8 mouse cellular contexts compared by ENCODE assay signal in the genomic region with DNA sequence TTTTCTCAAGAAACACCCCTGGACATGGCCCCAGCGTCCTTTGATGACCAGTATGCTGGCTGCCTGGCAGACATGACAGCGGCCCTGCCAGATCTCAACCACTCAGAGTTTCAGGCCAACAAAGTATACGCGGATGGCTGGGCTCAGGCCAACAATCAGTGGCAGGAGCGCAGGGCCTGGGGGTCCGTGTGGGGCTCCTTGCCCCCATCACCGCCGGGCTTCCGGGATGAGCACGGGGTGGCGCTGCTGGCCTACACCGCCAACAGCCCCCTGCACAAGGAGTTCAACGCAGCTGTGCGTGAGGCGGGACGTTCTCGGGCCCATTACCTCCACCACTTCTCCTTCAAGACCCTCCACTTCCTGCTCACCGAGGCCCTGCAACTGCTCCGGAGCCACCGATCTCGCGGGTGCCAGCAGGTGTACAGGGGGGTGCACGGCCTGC. TPM values are rescaled to one million over a fixed set of nuclear protein-coding genes. Genes with fewer than 3 reads are reported as not detected.
DNase-seq lines count a peak whose midpoint lies in the region; ATAC-seq and TF ChIP-seq lines count a peak whose summit lies in the region.

No protein-coding gene starts in this region.

- WGBS in lung, embryonic 14.5 days, result 9% methylated on average over 23 of the region's 23 CpGs
- 35% methylated on average over 23 of the region's 23 CpGs for WGBS in lung, adult 2 months
- 22% methylated on average over 23 of the region's 23 CpGs for WGBS in forebrain, embryonic 10.5 days
- WGBS in hindbrain, embryonic 15.5 days, result 16% methylated on average over 23 of the region's 23 CpGs
- WGBS in midbrain, embryonic 16.5 days, result 24% methylated on average over 22 of the region's 23 CpGs

- H3K27ac ChIP-seq in lung, embryonic 14.5 days (ENCODE audit: low read depth), result no peak overlapping the region
- peak overlapping the region; percentile 77 for H3K27ac ChIP-seq in forebrain, embryonic 10.5 days
- H3K27ac ChIP-seq in hindbrain, embryonic 15.5 days (replicated peaks), result no peak overlapping the region
- H3K27ac ChIP-seq in midbrain, embryonic 16.5 days (ENCODE audit: low read length), result no peak overlapping the region

- peak; percentile 57 for DNase-seq in lung, embryonic 14.5 days
- no peak for DNase-seq in lung, adult 2 months
- DNase-seq in forebrain, embryonic 10.5 days (ENCODE audit: extremely low spot score, low spot score), result no peak
- no peak for DNase-seq in T-cell, adult 2 months (ENCODE audit: low spot score)
- no peak for DNase-seq in layer of hippocampus, adult 11-12 months (ENCODE audit: low spot score)
- DNase-seq in c-Kit-positive CD71-positive TER-119-positive erythroid progenitor cells, embryonic 14.5 days (ENCODE audit: low spot score), result no peak

- no peaks in the 10 kb centered on the region for H3K36me3 ChIP-seq in lung, embryonic 14.5 days (ENCODE audit: insufficient read depth)
- H3K36me3 ChIP-seq in forebrain, embryonic 10.5 days (replicated peaks), result no peaks in the 10 kb centered on the region
- H3K36me3 ChIP-seq in hindbrain, embryonic 15.5 days, result no peaks in the 10 kb centered on the region
- H3K36me3 ChIP-seq in midbrain, embryonic 16.5 days (ENCODE audit: control insufficient read depth, insufficient read depth, low read length), result no peaks in the 10 kb centered on the region

- H3K9me3 ChIP-seq in lung, embryonic 14.5 days (ENCODE audit: low read depth, low read length), result no peaks in the 10 kb centered on the region
- H3K9me3 ChIP-seq in forebrain, embryonic 10.5 days, result no peaks in the 10 kb centered on the region
- H3K9me3 ChIP-seq in hindbrain, embryonic 15.5 days, result no peaks in the 10 kb centered on the region
- no peaks in the 10 kb centered on the region for H3K9me3 ChIP-seq in midbrain, embryonic 16.5 days (replicated peaks; ENCODE audit: control insufficient read depth, low read length, poor library complexity, severe bottlenecking)

- 0 out of 2 replicates have a peak, but pooled peaks have one; percentile 13 for TF ChIP-seq CTCF in lung, embryonic 14.5 days (IDR thresholded peaks at IDR 0.05; ENCODE audit: low read depth)
- TF ChIP-seq CTCF in lung, adult 2 months (IDR thresholded peaks at IDR 0.05; ENCODE audit: insufficient read depth, low read length), result no peak

- H3K27me3 ChIP-seq in lung, embryonic 14.5 days (ENCODE audit: insufficient read depth, low read length), result no peaks in the 10 kb centered on the region
- H3K27me3 ChIP-seq in forebrain, embryonic 10.5 days (ENCODE audit: poor library complexity, severe bottlenecking), result peaks cover 27% of the 10 kb centered on the region
- no peaks in the 10 kb centered on the region for H3K27me3 ChIP-seq in hindbrain, embryonic 15.5 days
- no peaks in the 10 kb centered on the region for H3K27me3 ChIP-seq in midbrain, embryonic 16.5 days (ENCODE audit: control insufficient read depth, insufficient read depth, low read depth, low read length)

- peak overlapping the region; percentile 64 for H3K4me2 ChIP-seq in lung, embryonic 14.5 days
- peak overlapping the region; percentile 51 for H3K4me2 ChIP-seq in hindbrain, embryonic 15.5 days
- peak overlapping the region; percentile 43 for H3K4me2 ChIP-seq in midbrain, embryonic 16.5 days (ENCODE audit: low read length)

- peaks cover 4% of the 10 kb centered on the region; the same call in 1 of the 2 replicates for H3K4me1 ChIP-seq in lung, embryonic 14.5 days (ENCODE audit: insufficient read depth)
- no peaks in the 10 kb centered on the region for H3K4me1 ChIP-seq in lung, adult 2 months (ENCODE audit: control insufficient read depth, insufficient read depth, low read length)
- peaks cover 27% of the 10 kb centered on the region for H3K4me1 ChIP-seq in forebrain, embryonic 10.5 days
- H3K4me1 ChIP-seq in hindbrain, embryonic 15.5 days (replicated peaks), result peaks cover 5% of the 10 kb centered on the region; the same call in 1 of the 2 replicates
- H3K4me1 ChIP-seq in midbrain, embryonic 16.5 days (ENCODE audit: control insufficient read depth, insufficient read depth, low read length), result no peaks in the 10 kb centered on the region

- ATAC-seq in lung, embryonic 14.5 days (ENCODE audit: insufficient read depth), result peak; percentile 12; the same call in 1 of the 2 replicates
- ATAC-seq in hindbrain, embryonic 15.5 days (ENCODE audit: low FRiP score, low read depth), result peak; percentile 27; the same call in 1 of the 2 replicates
- ATAC-seq in midbrain, embryonic 16.5 days, result no peak

- no peak for TF ChIP-seq POLR2A in lung, adult 2 months (IDR thresholded peaks at IDR 0.05; ENCODE audit: borderline replicate concordance, extremely low read depth, low read depth, low read length)

- H3K9ac ChIP-seq in lung, embryonic 14.5 days, result peak overlapping the region; percentile 46
- H3K9ac ChIP-seq in hindbrain, embryonic 15.5 days, result no peak overlapping the region
- 0 out of 2 replicates have a peak overlapping the region, but pooled peaks have one; percentile 27 for H3K9ac ChIP-seq in midbrain, embryonic 16.5 days (ENCODE audit: low read depth, low read length)

- H3K4me3 ChIP-seq in lung, embryonic 14.5 days (ENCODE audit: low read depth, low read length), result peak overlapping the region; percentile 27
- no peak overlapping the region for H3K4me3 ChIP-seq in lung, adult 2 months (replicated peaks; ENCODE audit: extremely low read depth, low read depth, low read length)
- H3K4me3 ChIP-seq in forebrain, embryonic 10.5 days, result peak overlapping the region; percentile 46
- H3K4me3 ChIP-seq in hindbrain, embryonic 15.5 days, result peak overlapping the region; percentile 15
- peak overlapping the region; percentile 4; the same call in 1 of the 2 replicates for H3K4me3 ChIP-seq in midbrain, embryonic 16.5 days (ENCODE audit: low read depth, low read length)

RNA-seq across cellular contexts. Expression of gene Art5, which starts 2.6 kb away (rescaled TPM):
- 1.1 and 1.2 TPM in 2 replicates for polyA plus RNA-seq in lung, embryonic 14.5 days (2014; fragmentation: Nextera tagmentation; extraction: Ambion mirVana)
- polyA plus RNA-seq in lung, adult 2 months (2012; rRNA removed), result 0.27 and 1.2 TPM in 2 replicates
- 2.9 and 3.2 TPM in 2 replicates for polyA plus RNA-seq in forebrain, embryonic 10.5 days (2016; fragmentation: Nextera tagmentation; extraction: Ambion mirVana)
- 0.17 and 0.28 TPM in 2 replicates for polyA plus RNA-seq in hindbrain, embryonic 15.5 days (2015; fragmentation: Nextera tagmentation; extraction: Ambion mirVana)
- 0.17 TPM in 1 of 2 replicates, not detected in the other for polyA plus RNA-seq in midbrain, embryonic 16.5 days (2015; fragmentation: Nextera tagmentation; extraction: Ambion mirVana)

RNA-seq across cellular contexts. Expression of gene Art1, which starts 5.2 kb away (rescaled TPM):
- polyA plus RNA-seq in lung, embryonic 14.5 days (2014; fragmentation: Nextera tagmentation; extraction: Ambion mirVana), result 0.50 and 0.65 TPM in 2 replicates
- polyA plus RNA-seq in lung, adult 2 months (2012; rRNA removed), result 7.3 and 15.7 TPM in 2 replicates
- 0.57 and 1.3 TPM in 2 replicates for polyA plus RNA-seq in forebrain, embryonic 10.5 days (2016; fragmentation: Nextera tagmentation; extraction: Ambion mirVana)
- 0.41 and 0.44 TPM in 2 replicates for polyA plus RNA-seq in hindbrain, embryonic 15.5 days (2015; fragmentation: Nextera tagmentation; extraction: Ambion mirVana)
- polyA plus RNA-seq in midbrain, embryonic 16.5 days (2015; fragmentation: Nextera tagmentation; extraction: Ambion mirVana), result 0.25 and 0.57 TPM in 2 replicates

RNA-seq across cellular contexts. Expression of gene Chrna10, which starts 9.9 kb away (rescaled TPM):
- not detected in 2 replicates for polyA plus RNA-seq in lung, embryonic 14.5 days (2014; fragmentation: Nextera tagmentation; extraction: Ambion mirVana)
- polyA plus RNA-seq in lung, adult 2 months (2012; rRNA removed), result 1.6 and 1.9 TPM in 2 replicates
- not detected in 2 replicates for polyA plus RNA-seq in forebrain, embryonic 10.5 days (2016; fragmentation: Nextera tagmentation; extraction: Ambion mirVana)
- polyA plus RNA-seq in hindbrain, embryonic 15.5 days (2015; fragmentation: Nextera tagmentation; extraction: Ambion mirVana), result not detected in 2 replicates
- polyA plus RNA-seq in midbrain, embryonic 16.5 days (2015; fragmentation: Nextera tagmentation; extraction: Ambion mirVana), result not detected in 2 replicates

RNA-seq across cellular contexts. Expression of gene Trpc2, which starts 23.8 kb away (rescaled TPM):
- not detected in 2 replicates for polyA plus RNA-seq in lung, embryonic 14.5 days (2014; fragmentation: Nextera tagmentation; extraction: Ambion mirVana)
- not detected in 2 replicates for polyA plus RNA-seq in lung, adult 2 months (2012; rRNA removed)
- not detected in 2 replicates for polyA plus RNA-seq in forebrain, embryonic 10.5 days (2016; fragmentation: Nextera tagmentation; extraction: Ambion mirVana)
- 0.81 TPM in 1 of 2 replicates, not detected in the other for polyA plus RNA-seq in hindbrain, embryonic 15.5 days (2015; fragmentation: Nextera tagmentation; extraction: Ambion mirVana)
- polyA plus RNA-seq in midbrain, embryonic 16.5 days (2015; fragmentation: Nextera tagmentation; extraction: Ambion mirVana), result not detected in 2 replicates

RNA-seq across cellular contexts. Expression of gene Xntrpc, which starts 41.2 kb away (rescaled TPM):
- polyA plus RNA-seq in lung, embryonic 14.5 days (2014; fragmentation: Nextera tagmentation; extraction: Ambion mirVana), result 1.0 and 1.2 TPM in 2 replicates
- 3.0 and 3.5 TPM in 2 replicates for polyA plus RNA-seq in lung, adult 2 months (2012; rRNA removed)
- polyA plus RNA-seq in forebrain, embryonic 10.5 days (2016; fragmentation: Nextera tagmentation; extraction: Ambion mirVana), result 1.9 TPM in 2 replicates
- 0.51 and 0.99 TPM in 2 replicates for polyA plus RNA-seq in hindbrain, embryonic 15.5 days (2015; fragmentation: Nextera tagmentation; extraction: Ambion mirVana)
- polyA plus RNA-seq in midbrain, embryonic 16.5 days (2015; fragmentation: Nextera tagmentation; extraction: Ambion mirVana), result 1.1 and 1.3 TPM in 2 replicates
